Mouse (Mus musculus) CH12.LX (cell line): ENCODE data around the gene Lrrc29. TPM values are rescaled to one million over a fixed set of nuclear protein-coding genes. Genes with fewer than 3 reads are reported as not detected.

ENCODE experiments used
- DNase-seq: peaks from one replicate; pipeline ENCODE4 v3.0.0-alpha.2; 2013; ENCODE audit errors: extremely low read depth
- H3K27ac ChIP-seq: 2 replicates; pipeline ENCODE4 v1.5.1; 2012; ENCODE audit warnings: low read depth, mild to moderate bottlenecking, control low read depth, moderate library complexity; ENCODE audit not compliant: insufficient read depth
- H3K27me3 ChIP-seq: replicated peaks from 2 replicates; pipeline ENCODE3; 2012; ENCODE audit warnings: inconsistent platforms
- H3K36me3 ChIP-seq, 2 experiments: replicated peaks in 1 of 2; 2 replicates each; pipeline versions ENCODE3 to v1.6.1; 2012; ENCODE audit warnings: inconsistent platforms in 1 of 2, low read length in 1 of 2, mild to moderate bottlenecking in 1 of 2, mixed read lengths in 1 of 2, moderate library complexity in 1 of 2; ENCODE audit not compliant: control insufficient read depth in 1 of 2, insufficient read depth in 1 of 2
- H3K4me1 ChIP-seq, 2 experiments: 2 replicates each; pipeline ENCODE4 v1.6.1; 2012; ENCODE audit warnings: inconsistent platforms in 1 of 2, moderate library complexity in 1 of 2; ENCODE audit not compliant: insufficient read depth in 2 of 2, control insufficient read depth in 1 of 2
- H3K4me2 ChIP-seq: 2 replicates; pipeline ENCODE4 v1.6.1; 2012; ENCODE audit warnings: low read depth, mild to moderate bottlenecking, control low read depth; ENCODE audit not compliant: poor library complexity, insufficient read depth, severe bottlenecking
- H3K4me3 ChIP-seq, 3 experiments: fragments of 150-350 bp in 1 of 3; sonication (generic) in 1 of 3; replicated peaks in 1 of 3; 2 replicates each; pipeline versions ENCODE3 to v1.5.1; 2011 to 2012; ENCODE audit warnings: low read depth in 2 of 3, low read length in 2 of 3, mild to moderate bottlenecking in 2 of 3, moderate library complexity in 2 of 3, control low read depth in 1 of 3, improper control_type of control experiment in 1 of 3, inconsistent platforms in 1 of 3, mixed read lengths in 1 of 3; ENCODE audit not compliant: poor library complexity in 1 of 3
- H3K79me2 ChIP-seq: replicated peaks from 2 replicates; pipeline ENCODE4 v1.6.1; 2012; ENCODE audit warnings: mild to moderate bottlenecking, moderate library complexity; ENCODE audit not compliant: control insufficient read depth, poor library complexity, insufficient read depth, severe bottlenecking; ENCODE audit errors: extremely low read depth
- H3K9ac ChIP-seq: 2 replicates; pipeline ENCODE4 v1.6.1; 2012; ENCODE audit warnings: low read depth, mild to moderate bottlenecking, control low read depth, moderate library complexity; ENCODE audit not compliant: insufficient read depth
- H3K9me3 ChIP-seq: replicated peaks from 2 replicates; pipeline ENCODE3; 2012; ENCODE audit warnings: low read length, inconsistent platforms, mixed read lengths
- BHLHE40 ChIP-seq: IDR thresholded peaks from 2 replicates; pipeline ENCODE4 v1.6.1; 2011; ENCODE audit warnings: mild to moderate bottlenecking, low read depth, low read length, improper control_type of control experiment
- CTCF ChIP-seq, 2 experiments: IDR thresholded peaks in 1 of 2; conservative IDR thresholded peaks in 1 of 2; 2 replicates each; pipeline ENCODE4 v1.5.1; 2011 to 2012; ENCODE audit warnings: low read depth in 2 of 2, low read length in 2 of 2, improper control_type of control experiment in 1 of 2, inconsistent platforms in 1 of 2, mild to moderate bottlenecking in 1 of 2, moderate library complexity in 1 of 2
- E2F4 ChIP-seq: IDR thresholded peaks from 2 replicates; pipeline ENCODE4 v1.6.1; 2011; ENCODE audit warnings: low read depth, low read length, improper control_type of control experiment; ENCODE audit not compliant: insufficient replicate concordance
- ELF1 ChIP-seq: IDR thresholded peaks from 2 replicates; pipeline ENCODE4 v1.6.1; 2014; ENCODE audit warnings: low read depth, mild to moderate bottlenecking, inconsistent platforms, low read length, improper control_type of control experiment
- EP300 ChIP-seq: IDR thresholded peaks from 2 replicates; pipeline ENCODE4 v1.6.1; 2011; ENCODE audit warnings: low read length, improper control_type of control experiment
- IRF4 ChIP-seq: IDR thresholded peaks from 2 replicates; pipeline ENCODE4 v1.6.1; 2014; ENCODE audit warnings: low read depth, mild to moderate bottlenecking, inconsistent platforms, low read length, improper control_type of control experiment
- JUN ChIP-seq: IDR thresholded peaks from 2 replicates; pipeline ENCODE4 v1.6.1; 2011; ENCODE audit warnings: low read depth, mild to moderate bottlenecking, low read length, improper control_type of control experiment, moderate library complexity; ENCODE audit not compliant: insufficient read depth
- JUND ChIP-seq: conservative IDR thresholded peaks from 2 replicates; pipeline ENCODE4 v1.6.1; 2011; ENCODE audit warnings: low read depth, low read length, improper control_type of control experiment
- KAT2A ChIP-seq: IDR thresholded peaks from 2 replicates; pipeline ENCODE4 v1.6.1; 2012; ENCODE audit warnings: low read length, improper control_type of control experiment, inconsistent platforms; ENCODE audit not compliant: insufficient replicate concordance
- MAFK ChIP-seq: IDR thresholded peaks from 2 replicates; pipeline ENCODE4 v1.6.1; 2011; ENCODE audit warnings: low read length, improper control_type of control experiment; ENCODE audit not compliant: insufficient replicate concordance
- MAX ChIP-seq: IDR thresholded peaks from 2 replicates; pipeline ENCODE4 v1.6.1; 2011; ENCODE audit warnings: low read length, improper control_type of control experiment
- MAZ ChIP-seq: IDR thresholded peaks from 2 replicates; pipeline ENCODE4 v1.6.1; 2012; ENCODE audit warnings: low read depth, mild to moderate bottlenecking, inconsistent platforms, low read length, improper control_type of control experiment, moderate library complexity
- MEF2A ChIP-seq: IDR thresholded peaks from 2 replicates; pipeline ENCODE4 v1.6.1; 2014; ENCODE audit warnings: low read depth, mild to moderate bottlenecking, inconsistent platforms, low read length, improper control_type of control experiment, borderline replicate concordance
- MXI1 ChIP-seq: IDR thresholded peaks from 2 replicates; pipeline ENCODE4 v1.6.1; 2011; ENCODE audit warnings: mild to moderate bottlenecking, low read depth, low read length, improper control_type of control experiment
- MYC ChIP-seq: IDR thresholded peaks from 2 replicates; pipeline ENCODE4 v1.6.1; 2011; ENCODE audit warnings: low read depth, mild to moderate bottlenecking, improper control_type of control experiment, low read length
- NRF1 ChIP-seq: IDR thresholded peaks from 2 replicates; pipeline ENCODE4 v1.6.1; 2014; ENCODE audit warnings: low read depth, mild to moderate bottlenecking, inconsistent platforms, low read length, improper control_type of control experiment, moderate library complexity
- RCOR1 ChIP-seq: conservative IDR thresholded peaks from 2 replicates; pipeline ENCODE4 v1.6.1; 2012; ENCODE audit warnings: low read depth, mild to moderate bottlenecking, inconsistent platforms, low read length, improper control_type of control experiment
- SIN3A ChIP-seq: IDR thresholded peaks from 2 replicates; pipeline ENCODE4 v1.6.1; 2012; ENCODE audit warnings: low read length, improper control_type of control experiment, inconsistent platforms
- TBP ChIP-seq: conservative IDR thresholded peaks from 2 replicates; pipeline ENCODE4 v1.6.1; 2011; ENCODE audit warnings: low read depth, low read length, improper control_type of control experiment
- TCF12 ChIP-seq: IDR thresholded peaks from 2 replicates; pipeline ENCODE4 v1.6.1; 2014; ENCODE audit warnings: low read depth, mild to moderate bottlenecking, inconsistent platforms, low read length, improper control_type of control experiment
- USF1 ChIP-seq: IDR thresholded peaks from 2 replicates; pipeline ENCODE4 v1.6.1; 2014; ENCODE audit warnings: low read depth, mild to moderate bottlenecking, inconsistent platforms, low read length, improper control_type of control experiment
- ZKSCAN1 ChIP-seq: IDR thresholded peaks from 2 replicates; pipeline ENCODE4 v1.6.1; 2012; ENCODE audit warnings: low read depth, inconsistent platforms, low read length, improper control_type of control experiment, borderline replicate concordance
- ZMIZ1 ChIP-seq: IDR thresholded peaks from 2 replicates; pipeline ENCODE4 v1.6.1; 2012; ENCODE audit warnings: low read depth, mild to moderate bottlenecking, inconsistent platforms, low read length, improper control_type of control experiment
- ZNF384 ChIP-seq: IDR thresholded peaks from 2 replicates; pipeline ENCODE4 v1.6.1; 2012; ENCODE audit warnings: low read depth, low read length, improper control_type of control experiment, inconsistent platforms
- dilution Hi-C: fragments of 300-500 bp; cut with MboI; formaldehyde crosslinking; loops from 2 replicates; pipeline ENCODE4 v1.14.3; 2020; ENCODE audit warnings: low sequenced_read_pairs; ENCODE audit not compliant: extremely low pct_unique_long_range_greater_than_20kb, extremely low pct_ligation_motif_present
- in situ Hi-C: fragments of 300-500 bp; cut with MboI; formaldehyde crosslinking; loops from 3 replicates; pipeline ENCODE4 v1.14.3; 2019; ENCODE audit warnings: low sequenced_read_pairs, low pct_ligation_motif_present, low pct_unique_long_range_greater_than_20kb, mixed read lengths
- polyA plus RNA-seq: library from polyadenylated mRNA; unstranded; fragments of >175 nt; gene quantifications from 2 replicates; pipeline ENCODE4 v1.2.1, GENCODE M21; 2012; ENCODE audit warnings: low read depth; ENCODE audit not compliant: insufficient read length
- total RNA-seq, 2 experiments: library from RNA; depleted of rRNA; stranded (reverse); fragments of 300-350 nt in 1 of 2; fragments of >200 nt in 1 of 2; gene quantifications; 2 replicates each; pipeline ENCODE4 v1.2.3; 2012 to 2014

The Lrrc29 gene
- total and polyA plus RNA-seq, 3 experiments: 1.4 to 1.8 (median 1.7) TPM

DNA sequence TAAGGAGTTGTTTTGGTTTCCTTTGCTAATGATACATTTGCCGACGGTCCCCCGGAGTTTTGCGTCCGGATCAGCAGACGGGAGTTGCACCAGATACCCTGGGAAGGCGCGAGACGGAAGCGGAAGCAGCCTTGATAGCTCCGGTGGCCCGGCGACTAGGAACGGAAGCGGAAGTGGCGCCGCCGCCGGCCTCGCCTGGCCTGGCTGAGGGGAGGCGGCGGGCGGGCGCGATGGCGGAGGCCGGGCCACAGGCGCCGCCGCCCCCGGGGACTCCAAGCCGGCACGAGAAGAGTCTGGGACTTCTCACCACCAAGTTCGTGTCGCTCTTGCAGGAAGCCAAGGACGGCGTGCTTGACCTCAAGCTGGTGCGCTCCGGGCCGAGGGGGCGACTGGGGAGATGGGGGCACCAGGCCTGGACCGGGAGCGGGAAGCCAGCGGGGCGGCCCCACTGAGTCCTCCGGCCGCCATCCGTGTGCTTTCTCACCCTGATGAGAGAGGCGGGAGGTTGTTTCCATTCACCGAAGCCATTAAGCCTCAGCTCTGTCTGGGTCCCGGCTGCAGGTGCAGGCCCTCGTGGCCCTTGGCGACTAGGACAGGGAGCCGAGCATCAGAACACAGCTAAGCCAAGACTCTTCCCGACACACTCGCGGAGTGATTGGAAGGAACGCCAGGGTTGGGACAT lies 28.4 kb downstream of the Lrrc29 start, which contains the start of gene E2f4 (continued):
- TF ChIP-seq E2F4: no peak
- TF ChIP-seq TBP: 0 out of 2 replicates have a peak, but pooled peaks have one; percentile 27
- no peak for TF ChIP-seq USF1
- TF ChIP-seq IRF4: peak; percentile 57; the same call in 1 of the 2 replicates
- no peak for TF ChIP-seq RCOR1
- TF ChIP-seq ZKSCAN1: no peak
- no peak for TF ChIP-seq BHLHE40
- TF ChIP-seq SIN3A: peak; percentile 93
- no peak for TF ChIP-seq JUND
- TF ChIP-seq ZMIZ1: peak; percentile 83
- TF ChIP-seq MEF2A: peak; percentile 67

GRCm38 (mm10) chr8:105295895-105296573 lies 30.0 kb downstream of the Lrrc29 start, which contains the start of gene Exoc3l:
Exoc3l (minus strand) TSS chr8:105296101.
- DNase-seq: peak; percentile 60
- H3K9ac ChIP-seq: peak within 1 kb of the TSS; percentile 45
- peaks cover 8 to 47% of the 10 kb centered on the region in 2 experiments for H3K4me1 ChIP-seq
- dilution Hi-C loops: no loop called here
- in situ Hi-C loops: no loop called here
- H3K4me3 ChIP-seq: peak within 1 kb of the TSS; percentile 82 to 96 (median 89)
- peak within 1 kb of the TSS; percentile 88 for H3K4me2 ChIP-seq
- H3K79me2 ChIP-seq: peaks cover 26% of the 10 kb centered on the region
- no peaks in the 10 kb centered on the region for H3K9me3 ChIP-seq
- peak within 1 kb of the TSS; percentile 65 for H3K27ac ChIP-seq
- H3K36me3 ChIP-seq: peaks cover 11 to 38% of the 10 kb centered on the region in 2 experiments
- TF ChIP-seq MXI1 (0 out of 2 replicates have a peak, but pooled peaks have one; percentile 39), MAZ (no peak), BHLHE40 (no peak; the same call in 1 of the 2 replicates), TCF12 (peak; percentile 35), KAT2A (no peak), MYC (0 out of 2 replicates have a peak, but pooled peaks have one; percentile 29), E2F4 (no peak), CTCF (conservative IDR thresholded peaks at IDR 0.05 in 1 of 2, IDR thresholded peaks at IDR 0.05 in 1 of 2; ENCODE audit: low read depth in 2 of 2, low read length in 2 of 2) (no peak), JUN (no peak), ZMIZ1 (peak; percentile 36), MEF2A (no peak), ELF1 (no peak), NRF1 (0 out of 2 replicates have a peak, but pooled peaks have one; percentile 8), EP300 (peak; percentile 44), MAFK (no peak), MAX (peak; percentile 49; the same call in 1 of the 2 replicates), ZNF384 (no peak), TBP (peak; percentile 54; the same call in 1 of the 2 replicates)
- no peaks in the 10 kb centered on the region for H3K27me3 ChIP-seq
